Mouse (Mus musculus): ENCODE results near the gene Rnasel.
A peak's percentile ranks its signal among the peaks of the same experiment; 100 is the strongest.

The Rnasel gene

DNA sequence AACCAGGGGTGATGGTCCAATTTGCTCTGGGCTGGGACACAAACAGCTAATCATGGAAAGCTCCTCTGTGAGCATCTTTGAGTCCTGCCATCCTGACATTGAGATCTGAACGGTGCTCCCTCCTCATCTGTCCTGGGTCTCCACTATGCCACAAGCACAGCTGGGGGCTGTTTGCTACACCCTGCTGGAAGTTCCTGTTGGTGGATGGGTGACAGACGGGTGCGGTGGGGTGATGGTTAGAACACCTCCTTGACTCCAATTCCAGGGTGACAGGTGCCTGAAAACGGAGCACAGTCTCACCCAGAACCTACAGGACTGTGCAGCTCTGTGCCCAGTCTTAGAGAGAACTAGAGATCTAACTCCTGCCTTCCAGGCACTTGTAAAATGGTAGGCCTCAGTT is 14.4 kb upstream of the Rnasel start:
- no peak for ATAC-seq (ENCODE audit: insufficient number of reproducible peaks, low FRiP score, low TSS enrichment)

DNA sequence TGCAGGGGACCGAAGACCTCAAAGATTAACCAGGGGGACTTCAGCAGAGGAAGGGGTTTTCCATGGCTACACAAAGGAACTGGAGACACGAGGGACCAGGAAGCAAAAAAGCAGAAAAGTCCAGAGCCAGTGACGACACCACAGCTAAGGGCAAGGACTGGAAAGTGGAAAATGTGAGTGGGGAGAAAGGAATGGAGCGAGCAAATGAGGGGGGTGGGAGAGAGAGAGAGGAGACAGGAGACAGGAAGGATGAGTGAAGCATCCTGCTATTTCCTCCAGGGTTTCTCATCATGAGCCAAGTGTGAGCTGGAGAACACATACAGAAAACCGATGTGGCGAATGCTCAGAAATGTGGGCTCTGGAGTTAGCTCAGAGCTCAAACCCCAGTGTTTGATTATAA is 13.1 kb upstream of the Rnasel start:
- no peak for ATAC-seq (ENCODE audit: insufficient number of reproducible peaks, low FRiP score, low TSS enrichment)

GRCm38 (mm10) chr1:153737101-153738085 is 11.8 kb upstream of the Rnasel start:
- no peak for ATAC-seq (ENCODE audit: insufficient number of reproducible peaks, low FRiP score, low TSS enrichment)

GRCm38 (mm10) chr1:153739437-153740015 is 9.7 kb upstream of the Rnasel start:
- ATAC-seq (ENCODE audit: insufficient number of reproducible peaks, low FRiP score, low TSS enrichment), result no peak

DNA sequence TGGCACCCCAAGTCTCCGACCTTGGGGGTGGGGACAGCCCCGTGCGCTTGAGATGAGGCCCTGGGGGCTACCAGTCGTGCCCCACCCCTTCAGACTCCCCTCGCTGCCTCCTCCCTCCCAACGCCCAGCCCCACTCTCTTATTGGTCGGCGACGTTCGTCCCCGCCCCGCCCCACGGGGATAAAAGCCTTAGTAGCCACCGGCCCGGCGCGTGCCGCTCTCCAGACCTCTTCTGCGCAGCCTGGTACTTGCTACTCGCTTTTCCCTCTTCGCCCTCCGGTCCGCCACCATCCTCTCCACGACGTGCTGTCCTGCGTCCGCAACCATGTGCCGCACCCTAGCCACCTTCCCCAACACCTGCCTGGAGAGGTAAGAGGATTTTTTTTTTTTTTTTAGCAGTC is 9.1 kb upstream of the Rnasel start, which contains the start of gene Rgs16:
Rgs16 (plus strand) TSS at position 205 of the 400 bp plus-strand sequence.
- peak; percentile 92 for ATAC-seq (ENCODE audit: insufficient number of reproducible peaks, low FRiP score, low TSS enrichment)

DNA sequence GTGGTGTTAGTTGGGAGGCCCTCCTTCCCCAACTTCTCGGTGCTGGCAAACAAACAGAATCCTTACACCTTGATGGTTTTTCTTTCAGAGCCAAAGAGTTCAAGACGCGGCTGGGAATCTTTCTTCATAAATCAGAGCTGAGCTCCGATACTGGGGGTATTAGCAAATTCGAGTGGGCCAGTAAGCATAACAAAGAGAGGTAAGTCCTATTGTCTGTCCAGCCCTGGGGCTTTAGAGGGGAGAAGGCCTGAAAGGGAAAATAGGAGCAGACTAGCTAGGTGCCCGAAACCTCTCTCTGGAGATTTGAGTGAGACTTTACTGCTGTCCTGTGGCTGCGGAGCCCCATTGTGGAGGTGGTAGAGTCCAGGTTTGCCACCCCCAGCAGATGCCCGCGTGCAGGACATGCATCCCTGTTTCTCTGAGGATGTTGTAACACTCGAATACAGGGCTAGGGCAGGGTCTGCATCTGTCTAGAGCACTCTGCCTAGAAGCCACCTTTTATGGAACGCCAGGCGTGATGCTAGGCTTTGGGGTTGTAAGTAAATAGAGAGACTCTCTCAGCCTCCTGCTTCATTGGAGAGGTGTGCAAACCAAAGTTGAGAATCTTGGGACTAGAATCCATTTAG is 8.3 kb upstream of the Rnasel start:
- ATAC-seq (ENCODE audit: insufficient number of reproducible peaks, low FRiP score, low TSS enrichment), result no peak

- no peak for ATAC-seq (ENCODE audit: insufficient number of reproducible peaks, low FRiP score, low TSS enrichment)
Observed at GRCm38 (mm10) chr1:153741551-153742316, 7.5 kb upstream of the Rnasel start.

DNA sequence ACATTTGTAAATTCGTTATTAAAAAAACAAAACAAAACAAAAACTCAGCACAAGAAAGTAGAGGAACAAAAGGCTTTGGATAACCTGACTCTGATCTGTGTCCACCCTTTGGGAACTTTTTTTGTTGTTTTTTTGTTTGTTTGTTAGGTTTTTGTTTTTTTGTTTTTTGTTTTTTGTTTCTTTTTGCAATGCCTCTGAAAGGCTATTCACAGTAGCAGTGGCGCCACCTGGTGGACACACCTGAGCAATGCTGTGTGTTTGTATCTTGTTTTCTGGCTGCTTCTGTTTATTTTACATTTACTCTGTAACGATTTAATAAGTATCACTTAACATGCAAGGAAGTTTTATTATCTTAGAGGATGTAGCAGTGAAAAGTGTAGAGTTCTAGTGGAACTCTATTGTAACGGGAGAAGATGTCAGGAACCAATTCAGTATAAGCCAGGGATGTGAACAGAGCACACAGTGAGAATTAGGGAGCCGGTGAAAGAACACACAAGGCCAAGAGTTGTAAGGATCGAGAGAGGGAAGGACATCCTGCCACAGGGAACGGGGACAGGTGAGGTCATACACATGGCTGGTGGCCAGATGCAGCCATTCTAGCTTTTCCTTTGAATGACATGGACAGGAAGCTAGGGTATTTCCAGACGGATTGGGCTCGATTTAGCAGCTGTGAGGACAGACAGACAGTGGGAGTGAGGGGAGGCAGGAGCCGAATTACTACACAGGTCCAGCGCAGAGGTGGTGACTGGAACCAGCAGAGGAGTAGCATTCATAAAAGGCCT is 6.7 kb upstream of the Rnasel start:
- ATAC-seq (ENCODE audit: insufficient number of reproducible peaks, low FRiP score, low TSS enrichment), result no peak

DNA sequence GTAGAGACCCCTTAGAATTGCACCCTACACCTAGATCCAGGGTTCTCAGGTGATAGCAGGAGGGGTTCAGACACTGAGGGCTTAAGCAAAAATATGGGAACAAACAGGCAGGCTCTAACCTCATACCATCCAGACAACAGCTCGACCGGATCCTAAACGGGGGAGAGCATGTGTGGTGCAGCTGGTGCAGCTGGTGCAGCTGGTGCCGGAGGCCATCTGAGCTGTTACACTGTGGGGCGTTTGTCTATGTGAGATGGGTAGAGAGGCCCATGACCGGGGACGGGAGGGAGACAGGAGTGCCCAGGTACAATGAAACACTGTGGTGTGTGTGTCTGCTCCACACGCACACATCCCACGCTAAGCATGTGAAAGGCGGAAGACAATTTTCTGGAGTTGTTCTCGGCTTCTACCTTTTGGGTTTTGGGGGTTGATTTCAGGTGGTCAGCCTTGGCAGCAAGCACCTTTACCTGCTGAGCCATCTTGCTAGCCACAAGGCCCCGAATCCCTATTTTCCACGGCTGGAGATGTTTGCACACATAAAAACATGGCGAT is 3.0 kb upstream of the Rnasel start:
- no peak for ATAC-seq (ENCODE audit: insufficient number of reproducible peaks, low FRiP score, low TSS enrichment)

GRCm38 (mm10) chr1:153746728-153747127 is 2.5 kb upstream of the Rnasel start:
- peak; percentile 32; the same call in 1 of the 2 replicates for ATAC-seq (ENCODE audit: insufficient number of reproducible peaks, low FRiP score, low TSS enrichment)

GRCm38 (mm10) chr1:153747861-153748530 is 1.2 kb upstream of the Rnasel start:
- no peak for ATAC-seq (ENCODE audit: insufficient number of reproducible peaks, low FRiP score, low TSS enrichment)

DNA sequence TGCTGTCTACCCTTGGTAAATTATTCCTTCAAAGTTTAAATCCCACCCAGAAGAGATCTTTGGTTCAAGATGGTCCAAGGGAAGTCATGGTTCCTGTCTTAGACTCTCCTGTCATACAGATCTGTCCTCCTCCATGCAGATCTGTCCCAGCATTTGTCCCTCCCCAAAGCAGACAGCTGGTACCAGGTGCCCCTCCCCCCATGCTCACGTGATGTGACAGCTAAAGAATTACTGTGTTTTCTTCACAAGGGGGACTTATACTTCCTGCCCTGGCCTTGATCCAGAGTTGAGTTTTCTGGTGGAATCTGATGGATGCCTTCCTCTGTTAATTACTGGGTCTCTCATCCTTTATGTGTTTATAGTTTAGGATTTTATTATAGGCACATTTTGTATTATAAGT is 677 bp upstream of the Rnasel start:
- ATAC-seq (ENCODE audit: insufficient number of reproducible peaks, low FRiP score, low TSS enrichment), result no peak

GRCm38 (mm10) chr1:153750054-153750453 is 828 bp downstream of the Rnasel start:
- ATAC-seq (ENCODE audit: insufficient number of reproducible peaks, low FRiP score, low TSS enrichment), result no peak

GRCm38 (mm10) chr1:153751763-153752301 is 2.6 kb downstream of the Rnasel start:
- ATAC-seq (ENCODE audit: insufficient number of reproducible peaks, low FRiP score, low TSS enrichment), result no peak

- no peak for ATAC-seq (ENCODE audit: insufficient number of reproducible peaks, low FRiP score, low TSS enrichment)
Observed at GRCm38 (mm10) chr1:153752521-153752920, 3.3 kb downstream of the Rnasel start.

- ATAC-seq (ENCODE audit: insufficient number of reproducible peaks, low FRiP score, low TSS enrichment), result no peak
Observed at GRCm38 (mm10) chr1:153753725-153754464, 4.7 kb downstream of the Rnasel start.

DNA sequence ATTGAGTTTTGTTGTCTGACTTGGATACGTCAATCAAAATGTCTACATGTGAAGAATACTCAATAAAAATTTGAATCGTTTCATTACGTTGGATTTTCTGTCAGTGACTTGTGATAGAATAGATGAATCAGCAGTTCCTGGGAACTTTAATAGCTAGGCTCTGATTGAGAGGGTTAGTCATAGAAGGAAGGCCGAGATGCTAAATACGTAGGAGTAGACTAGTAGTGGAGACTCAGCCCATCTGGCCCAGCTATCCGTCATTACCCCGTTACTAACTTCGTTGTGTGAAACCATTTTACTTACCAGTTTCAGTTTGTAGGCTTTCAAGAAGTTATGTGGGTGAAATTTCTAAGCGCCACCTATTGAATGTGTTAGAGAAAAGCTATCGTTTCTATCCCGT is 14.9 kb downstream of the Rnasel start:
- no peak for ATAC-seq (ENCODE audit: insufficient number of reproducible peaks, low FRiP score, low TSS enrichment)

DNA sequence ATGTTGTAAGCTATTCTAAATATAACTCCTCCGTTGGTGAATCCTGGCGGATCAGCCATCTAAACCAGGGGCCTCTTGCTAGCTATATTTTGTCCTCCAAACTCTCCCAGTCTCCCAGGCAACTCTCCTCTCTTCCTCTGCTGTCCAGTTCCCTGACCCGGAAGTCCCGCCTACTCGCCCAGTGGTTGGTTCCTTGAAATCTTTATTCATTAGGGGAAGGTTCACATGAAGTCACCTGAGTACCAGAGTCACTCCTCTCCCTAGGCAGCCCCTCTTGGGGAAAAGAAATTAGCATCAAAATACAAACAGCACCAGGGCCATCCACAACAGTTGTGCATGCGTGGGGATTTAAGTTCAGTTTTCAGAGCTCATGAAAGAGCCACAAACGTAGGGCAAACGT is 17.1 kb downstream of the Rnasel start:
- ATAC-seq (ENCODE audit: insufficient number of reproducible peaks, low FRiP score, low TSS enrichment), result no peak
